Mouse (Mus musculus) heart, postnatal 10 days (tissue): ENCODE measurements at regions not wholly inside any gene's neighbourhood (a gene's known extent, or its start where the extent isn't known, plus 50 kb on each side); places are given as distances from the start of the nearest gene placed in this dataset.

Experiments
- DNase-seq, 2 experiments: peaks; one replicate each; pipeline ENCODE4 v3.0.0; 2021
- intact Hi-C: fragments of 180-260 bp; cut with DNase I; formaldehyde crosslinking; loops from one replicate; pipeline ENCODE4 v1.15.1; 2025

DNA sequence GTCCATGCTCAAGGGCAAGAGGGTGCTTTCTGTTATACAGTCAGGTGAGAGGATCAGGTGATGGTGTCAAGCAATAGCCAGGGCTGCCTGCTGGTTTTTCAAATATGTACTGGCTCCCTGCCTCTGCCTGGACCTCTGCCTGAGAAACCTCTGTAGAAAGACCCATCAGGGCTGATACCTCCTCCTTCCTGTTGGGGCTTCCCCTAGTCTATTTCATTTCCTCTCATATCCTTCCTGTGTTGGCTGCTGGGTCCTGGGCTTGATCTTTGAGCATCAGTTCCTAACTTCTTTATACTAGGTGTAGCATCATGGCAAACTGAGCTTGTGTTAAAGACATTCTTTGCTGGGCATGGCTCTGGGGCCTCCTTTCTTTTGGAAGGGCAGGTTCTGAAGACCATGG lies 89.5 kb downstream of the Tmem38b start:
- no peak for DNase-seq
- intact Hi-C loops, result loop anchor here (5.0 kb wide), 1 partner anchor 178 kb away; no protein-coding TSS in a partner anchor

GRCm38 (mm10) chr4:53919188-53919587 lies 93.3 kb downstream of the Tmem38b start:
- intact Hi-C loops, result loop anchor here (1.0 to 5.0 kb wide), 2 partner anchors 35 to 182 kb away; no protein-coding TSS in a partner anchor
- peak; percentile 56 to 69 for DNase-seq

GRCm38 (mm10) chr4:53920587-53920986 lies 94.7 kb downstream of the Tmem38b start:
- intact Hi-C loops, result no loop called here
- DNase-seq, result no peak

DNA sequence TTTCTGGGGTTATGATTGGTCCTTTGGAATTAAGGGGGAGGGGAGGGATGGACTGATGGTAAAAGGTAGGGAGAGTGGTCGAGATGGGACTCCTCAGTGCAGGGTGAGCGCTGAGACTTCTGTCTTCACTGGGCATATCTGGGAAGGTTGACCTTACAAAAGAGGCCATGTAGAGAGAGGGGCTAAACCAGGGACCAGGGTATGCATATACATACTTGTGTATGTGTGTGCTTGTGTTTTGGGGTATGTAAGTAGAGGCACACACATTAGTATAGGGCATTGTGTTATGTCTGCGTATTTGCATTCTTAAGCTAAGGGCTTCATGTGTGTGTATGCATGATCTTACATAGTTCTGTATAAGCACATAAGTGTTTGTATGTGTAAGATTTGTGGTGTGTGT lies 105.2 kb downstream of the Tmem38b start:
- no peak for DNase-seq
- intact Hi-C loops, result loop anchor here (1.0 to 10.0 kb wide), 2 partner anchors 1194 to 1309 kb away; no protein-coding TSS in a partner anchor

- DNase-seq, result peak; percentile 45 to 52
Measured at GRCm38 (mm10) chr4:53931499-53931898, 105.7 kb downstream of the Tmem38b start.

GRCm38 (mm10) chr4:53935306-53935705 lies 109.5 kb downstream of the Tmem38b start:
- DNase-seq, result no peak
- intact Hi-C loops, result loop anchor here (10.0 kb wide), 1 partner anchor 1189 kb away; no protein-coding TSS in a partner anchor

More at GRCm38 (mm10) chr4:53931499-53931898, 105.7 kb downstream of the Tmem38b start:
- intact Hi-C loops, result loop anchor here (1.0 to 10.0 kb wide), 2 partner anchors 1193 to 1309 kb away; no protein-coding TSS in a partner anchor

GRCm38 (mm10) chr4:53948736-53949135 lies 122.9 kb downstream of the Tmem38b start:
- no peak for DNase-seq
- intact Hi-C loops, result no loop called here

- intact Hi-C loops, result no loop called here
- DNase-seq, result no peak
Measured at GRCm38 (mm10) chr4:53949164-53949563, 123.3 kb downstream of the Tmem38b start.

GRCm38 (mm10) chr4:53950496-53950895 lies 124.7 kb downstream of the Tmem38b start:
- intact Hi-C loops, result no loop called here
- DNase-seq, result no peak

- DNase-seq, result no peak
Measured at GRCm38 (mm10) chr4:53951003-53951733, 125.3 kb downstream of the Tmem38b start.

GRCm38 (mm10) chr4:53951734-53952109 lies 125.9 kb downstream of the Tmem38b start:
- DNase-seq, result no peak
- intact Hi-C loops, result no loop called here

More at GRCm38 (mm10) chr4:53951003-53951733, 125.3 kb downstream of the Tmem38b start:
- intact Hi-C loops, result no loop called here

GRCm38 (mm10) chr4:53952288-53952687 lies 126.4 kb downstream of the Tmem38b start:
- DNase-seq, result no peak
- intact Hi-C loops, result no loop called here

- intact Hi-C loops, result no loop called here
- DNase-seq, result no peak
Measured at GRCm38 (mm10) chr4:53962458-53962857, 136.6 kb downstream of the Tmem38b start.

DNA sequence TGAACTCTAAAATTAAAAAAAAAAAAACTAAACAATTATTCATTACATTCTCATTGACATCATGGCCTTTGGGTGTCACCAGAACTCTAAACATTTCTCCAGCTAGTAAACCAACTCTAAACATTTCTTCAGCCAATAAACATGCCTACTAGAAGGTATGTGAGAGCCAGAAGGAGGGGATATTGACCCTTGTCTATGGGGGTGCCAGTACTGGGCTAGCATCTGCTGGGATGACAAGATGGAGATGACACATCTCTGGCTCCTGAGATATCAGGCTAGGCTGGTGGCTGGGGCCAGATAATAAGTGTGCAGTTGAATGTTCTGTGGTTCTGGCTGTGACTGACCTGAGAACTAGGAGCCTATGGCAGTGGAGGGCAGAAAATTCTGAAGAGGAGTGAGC lies 144.6 kb downstream of the Tmem38b start:
- DNase-seq, result no peak
- intact Hi-C loops, result no loop called here

DNA sequence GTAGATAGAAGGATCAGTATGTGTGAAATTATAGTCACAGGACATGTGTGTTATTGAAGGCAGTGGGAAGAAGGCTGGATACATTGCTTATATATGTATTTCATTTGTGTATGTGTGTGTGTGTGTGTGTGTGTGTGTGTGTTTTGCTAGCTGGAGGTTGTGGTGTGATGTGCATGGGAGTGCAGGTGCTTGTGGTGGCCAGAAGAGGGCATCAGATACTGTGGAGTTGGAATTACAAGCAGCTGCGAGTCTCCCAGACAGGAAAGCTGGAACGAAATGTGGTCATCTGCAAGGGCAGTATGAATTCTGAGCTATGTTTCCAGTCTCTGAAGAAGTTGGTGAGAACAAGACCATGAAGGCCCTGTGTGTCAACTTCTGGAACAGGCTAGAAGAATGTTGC lies 145.1 kb downstream of the Tmem38b start:
- intact Hi-C loops, result no loop called here
- no peak for DNase-seq

GRCm38 (mm10) chr4:53976036-53976638 lies 150.3 kb downstream of the Tmem38b start:
- peak; percentile 32 to 50 for DNase-seq
- intact Hi-C loops, result no loop called here

DNA sequence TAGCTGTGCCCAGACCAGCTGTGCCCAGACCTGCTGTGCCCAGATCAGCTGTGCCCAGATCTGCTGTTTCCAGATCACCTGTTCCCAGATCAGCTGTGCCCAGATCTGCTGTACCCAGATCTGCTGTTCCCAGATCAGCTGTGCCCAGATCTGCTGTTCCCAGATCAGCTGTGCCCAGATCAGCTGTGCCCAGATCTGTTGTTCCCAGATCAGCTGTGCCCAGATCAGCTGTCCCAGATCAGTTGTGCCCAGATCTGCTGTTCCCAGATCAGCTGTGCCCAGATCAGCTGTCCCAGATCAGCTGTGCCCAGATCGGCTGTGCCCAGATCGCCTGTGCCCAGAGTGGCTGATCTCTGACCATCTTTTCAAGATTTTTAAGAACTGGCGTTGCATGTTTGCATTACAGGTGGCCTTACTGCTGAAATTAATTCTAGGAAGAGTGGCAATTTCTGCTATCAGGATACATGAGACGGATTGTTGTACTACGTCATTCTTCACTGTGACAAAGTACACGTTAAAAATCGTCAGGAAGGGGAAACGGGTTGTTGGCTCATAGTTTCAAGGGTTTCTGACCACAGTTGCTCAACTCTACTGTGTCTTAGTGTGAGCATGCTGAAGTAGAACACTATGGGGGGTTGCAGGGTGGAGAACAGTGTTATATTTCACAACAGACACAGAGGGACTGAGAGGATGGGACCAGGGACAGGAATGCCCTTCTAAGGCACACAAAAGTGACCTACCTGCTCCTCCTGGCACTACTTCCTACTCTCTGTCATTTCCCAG lies 160.9 kb downstream of the Tmem38b start:
- intact Hi-C loops, result no loop called here
- DNase-seq, result no peak

GRCm38 (mm10) chr4:53987536-53987935 lies 161.7 kb downstream of the Tmem38b start:
- intact Hi-C loops, result no loop called here
- DNase-seq, result no peak

DNA sequence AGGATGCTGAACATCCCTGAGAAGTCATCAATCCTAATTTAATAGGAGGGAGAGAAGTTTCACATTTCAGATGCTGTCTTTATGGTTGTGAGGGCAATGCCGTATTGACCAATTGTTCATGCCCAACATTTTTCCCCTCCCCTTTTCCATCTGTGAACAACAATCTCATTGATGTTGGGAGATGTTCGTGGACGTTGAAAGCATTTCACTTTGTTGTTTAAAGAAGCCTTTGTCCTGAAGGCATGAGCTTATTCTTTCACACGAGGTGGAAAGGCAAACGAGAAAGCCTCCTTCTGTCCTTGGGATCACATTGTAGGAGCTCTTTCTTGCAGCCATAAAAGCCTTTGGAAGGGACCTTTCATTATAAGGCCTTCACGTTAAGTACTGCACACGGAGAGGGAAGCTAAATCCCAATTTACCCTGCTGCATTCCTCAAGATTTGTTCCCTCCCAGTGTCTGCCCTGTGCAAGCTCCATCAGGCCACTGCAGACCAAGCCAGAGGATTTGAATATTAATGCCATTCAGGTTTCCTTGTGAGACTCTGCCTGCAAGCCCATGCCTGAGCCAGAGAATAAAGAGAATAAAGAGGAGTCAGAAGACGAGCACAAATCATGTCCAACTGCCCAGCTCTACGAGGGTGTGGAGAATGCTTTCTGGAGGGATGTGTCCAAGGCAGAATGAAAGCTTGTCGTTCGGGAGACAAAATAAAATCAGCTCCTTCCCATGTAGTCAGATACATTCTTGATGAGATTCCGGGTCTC lies 195.4 kb downstream of the Tmem38b start:
- intact Hi-C loops, result no loop called here
- DNase-seq, result no peak

DNA sequence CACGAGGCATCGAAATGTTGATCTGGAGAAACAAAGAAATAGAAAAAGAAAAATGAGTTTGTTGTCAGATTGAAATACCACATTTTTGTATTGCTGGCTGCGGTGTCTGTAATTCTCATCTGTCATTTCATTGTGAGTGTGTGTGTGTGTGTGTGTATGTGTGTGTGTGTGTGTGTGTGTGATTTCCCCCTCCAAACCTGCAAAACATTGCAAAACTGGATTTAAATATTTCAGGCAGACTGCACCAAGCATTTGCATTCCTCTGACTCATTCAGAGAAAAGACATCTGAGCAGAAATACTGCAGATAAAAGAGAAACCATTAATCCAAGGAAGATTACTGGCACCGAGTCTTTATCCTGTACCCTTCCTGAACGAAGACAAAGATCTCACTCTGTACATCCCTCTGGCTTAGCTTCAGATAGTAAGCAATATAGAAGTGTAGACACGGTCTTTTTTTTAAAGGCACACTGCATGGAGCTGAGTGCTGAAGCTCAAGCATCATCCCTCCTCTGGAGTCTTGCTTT lies 196.1 kb downstream of the Tmem38b start:
- no peak for DNase-seq
- intact Hi-C loops, result no loop called here
